Mouse (Mus musculus) neural tube, embryonic 12.5 days (tissue): ENCODE data around the gene Olfr1448. TPM values are rescaled to one million over a fixed set of nuclear protein-coding genes. Genes with fewer than 3 reads are reported as not detected.
"Not testable (repeated sequence)": the region's sequence is repeated elsewhere in the genome, so short reads cannot be mapped to it uniquely, and the experiment has no call there.

Experiments
- ATAC-seq: fragments of 200-750 bp; cut with Nextera tagmentation; 2 replicates; pipeline ENCODE4 v1.8.0; 2017; ENCODE audit warnings: low read depth, mild to moderate bottlenecking, moderate TSS enrichment, moderate library complexity; ENCODE audit not compliant: low FRiP score
- H3K27ac ChIP-seq: fragments of 300-500 bp; sonication (generic); 2 replicates; pipeline ENCODE4 v1.5.1; 2016
- H3K27me3 ChIP-seq: fragments of 300-500 bp; sonication (generic); replicated peaks from 2 replicates; pipeline ENCODE4 v1.6.1; 2016; ENCODE audit warnings: mild to moderate bottlenecking
- H3K36me3 ChIP-seq: fragments of 300-500 bp; sonication (generic); 2 replicates; pipeline ENCODE4 v1.6.1; 2016; ENCODE audit warnings: mild to moderate bottlenecking
- H3K4me1 ChIP-seq: fragments of 300-500 bp; sonication (generic); 2 replicates; pipeline ENCODE4 v1.6.1; 2016
- H3K4me2 ChIP-seq: fragments of 300-500 bp; sonication (generic); replicated peaks from 2 replicates; pipeline ENCODE4 v1.6.1; 2016; ENCODE audit warnings: mild to moderate bottlenecking
- H3K4me3 ChIP-seq: fragments of 300-500 bp; sonication (generic); 2 replicates; pipeline ENCODE4 v1.5.1; 2016
- H3K9ac ChIP-seq: fragments of 300-500 bp; sonication (generic); 2 replicates; pipeline ENCODE4 v1.6.1; 2016; ENCODE audit warnings: mild to moderate bottlenecking
- H3K9me3 ChIP-seq: fragments of 300-500 bp; sonication (generic); 2 replicates; pipeline ENCODE4 v1.6.1; 2016; ENCODE audit warnings: mild to moderate bottlenecking
- WGBS: fragments of 180-500 bp; shearing (Covaris S2); methylation state at CpG from one replicate; pipeline ENCODE4 v1.1.7; 2016; 5-methylcytosine and 5-hydroxymethylcytosine counted together
- polyA plus RNA-seq: library from polyadenylated mRNA; unstranded; fragments of >200 nt; fragmentation: Nextera tagmentation; extraction: Ambion mirVana; gene quantifications from 2 replicates; pipeline ENCODE4 v1.2.1, GENCODE M21; 2016

The Olfr1448 gene
- not detected in 2 replicates for polyA plus RNA-seq

- ATAC-seq, result no peak
- Histone ChIP-seq H3K36me3 (no peaks in the 10 kb centered on the region), H3K27ac (no peak within 1 kb of the TSS), H3K4me3 (no peak within 1 kb of the TSS), H3K4me2 (no peak within 1 kb of the TSS), H3K27me3 (no peaks in the 10 kb centered on the region), H3K9me3 (peaks cover 3% of the 10 kb centered on the region; the same call in 1 of the 2 replicates), H3K9ac (no peak within 1 kb of the TSS), H3K4me1 (no peaks in the 10 kb centered on the region)
- WGBS, result 75% methylated on average over 1 of the region's 1 CpGs
Measured at GRCm38 (mm10) chr19:12924319-12924718, at the start of gene Olfr1448. Gene Olfr1448, minus strand, starts transcription at chr19:12924419.

GRCm38 (mm10) chr19:12970082-12970481 lies 45.9 kb upstream of the Olfr1448 start:
- not testable (repeated sequence) for H3K9ac ChIP-seq, H3K4me1 ChIP-seq, ATAC-seq, H3K27ac ChIP-seq, H3K36me3 ChIP-seq, H3K4me2 ChIP-seq, H3K27me3 ChIP-seq, H3K4me3 ChIP-seq
- H3K9me3 ChIP-seq, result peaks cover 20% of the 10 kb centered on the region; the same call in 1 of the 2 replicates
- WGBS, result 83% methylated on average over 5 of the region's 5 CpGs

GRCm38 (mm10) chr19:12949958-12950357 lies 25.7 kb upstream of the Olfr1448 start, which contains the start of gene Olfr1450:
Gene Olfr1450, plus strand, starts transcription at chr19:12950258.
- no peak for ATAC-seq
- no peaks in the 10 kb centered on the region for H3K27me3 ChIP-seq
- 80% methylated on average over 1 of the region's 1 CpGs for WGBS

GRCm38 (mm10) chr19:12930540-12930939 lies 6.3 kb upstream of the Olfr1448 start, which contains the start of gene Olfr1449:
Gene Olfr1449, plus strand, starts transcription at chr19:12930840.
- Histone ChIP-seq H3K4me2 (no peak within 1 kb of the TSS), H3K27me3 (no peaks in the 10 kb centered on the region), H3K4me1 (no peaks in the 10 kb centered on the region), H3K36me3 (no peaks in the 10 kb centered on the region), H3K9ac (no peak within 1 kb of the TSS), H3K27ac (no peak within 1 kb of the TSS), H3K4me3 (no peak within 1 kb of the TSS), H3K9me3 (peaks cover 12% of the 10 kb centered on the region; the same call in 1 of the 2 replicates)
- no peak for ATAC-seq

More at GRCm38 (mm10) chr19:12949958-12950357, 25.7 kb upstream of the Olfr1448 start, which contains the start of gene Olfr1450:
- no peak within 1 kb of the TSS for H3K9ac ChIP-seq
- H3K9me3 ChIP-seq, result peaks cover 4% of the 10 kb centered on the region
- H3K4me2 ChIP-seq, result no peak within 1 kb of the TSS
- H3K36me3 ChIP-seq, result no peaks in the 10 kb centered on the region
- H3K4me3 ChIP-seq, result no peak within 1 kb of the TSS
- no peak within 1 kb of the TSS for H3K27ac ChIP-seq
- no peaks in the 10 kb centered on the region for H3K4me1 ChIP-seq

- H3K27me3 ChIP-seq, result no peaks in the 10 kb centered on the region
- no peaks in the 10 kb centered on the region for H3K4me1 ChIP-seq
- H3K9ac ChIP-seq, result no peak within 1 kb of the TSS
- H3K4me2 ChIP-seq, result no peak within 1 kb of the TSS
- H3K27ac ChIP-seq, result no peak within 1 kb of the TSS
- no peak for ATAC-seq
- H3K9me3 ChIP-seq, result 0 out of 2 replicates have a peak, but pooled peaks cover 6% of the 10 kb centered on the region
- 95% methylated on average over 1 of the region's 1 CpGs for WGBS
- no peak within 1 kb of the TSS for H3K4me3 ChIP-seq
- H3K36me3 ChIP-seq, result no peaks in the 10 kb centered on the region
Measured at GRCm38 (mm10) chr19:12903643-12904042, 20.6 kb downstream of the Olfr1448 start, which contains the start of gene Olfr1447. Gene Olfr1447, minus strand, starts transcription at chr19:12903743.

- no peaks in the 10 kb centered on the region for H3K4me1 ChIP-seq
- no peak within 1 kb of the TSS for H3K27ac ChIP-seq
- H3K36me3 ChIP-seq, result no peaks in the 10 kb centered on the region
- H3K4me2 ChIP-seq, result no peak within 1 kb of the TSS
- no peak for ATAC-seq
- no peaks in the 10 kb centered on the region; the same call in 1 of the 2 replicates for H3K9me3 ChIP-seq
- WGBS, result 69% methylated on average over 1 of the region's 1 CpGs
- H3K9ac ChIP-seq, result no peak within 1 kb of the TSS
- H3K27me3 ChIP-seq, result no peaks in the 10 kb centered on the region
- H3K4me3 ChIP-seq, result no peak within 1 kb of the TSS
Measured at GRCm38 (mm10) chr19:12893424-12893823, 30.8 kb downstream of the Olfr1448 start, which contains the start of gene Olfr1446. Gene Olfr1446, minus strand, starts transcription at chr19:12893524.

- H3K9me3 ChIP-seq, result no peaks in the 10 kb centered on the region
- no peaks in the 10 kb centered on the region for H3K36me3 ChIP-seq
- H3K4me3 ChIP-seq, result no peak within 1 kb of the TSS
- WGBS, result 91% methylated on average over 2 of the region's 2 CpGs
- no peaks in the 10 kb centered on the region for H3K4me1 ChIP-seq
- H3K27ac ChIP-seq, result no peak within 1 kb of the TSS
- ATAC-seq, result no peak
- H3K9ac ChIP-seq, result no peak within 1 kb of the TSS
- no peaks in the 10 kb centered on the region for H3K27me3 ChIP-seq
- no peak within 1 kb of the TSS for H3K4me2 ChIP-seq
Measured at GRCm38 (mm10) chr19:12883555-12883954, 40.7 kb downstream of the Olfr1448 start, which contains the start of gene Olfr1445. Gene Olfr1445, plus strand, starts transcription at chr19:12883855.

Other genes starting within 250 kb of the Olfr1448 start
- gene Olfr1443, start 246.3 kb downstream of the Olfr1448 start, polyA plus RNA-seq, result not detected in 2 replicates
- gene Keg1, start 228.6 kb downstream of the Olfr1448 start, polyA plus RNA-seq, result not detected in 2 replicates
- 1.5 and 1.6 TPM in 2 replicates for gene Cntf, start 158.8 kb downstream of the Olfr1448 start, polyA plus RNA-seq
- gene Zfp91, start 128.3 kb downstream of the Olfr1448 start, polyA plus RNA-seq, result 19.3 and 19.9 TPM in 2 replicates
- gene Lpxn, start 128.2 kb downstream of the Olfr1448 start, polyA plus RNA-seq, result 1.3 and 1.4 TPM in 2 replicates
- gene Gm5244, start 77.7 kb downstream of the Olfr1448 start, polyA plus RNA-seq, result not detected in 2 replicates
- gene Olfr1444, start 67.1 kb downstream of the Olfr1448 start, polyA plus RNA-seq, result not detected in 2 replicates
- gene Olfr1445, start 40.6 kb downstream of the Olfr1448 start, polyA plus RNA-seq, result not detected in 2 replicates
- gene Olfr1446, start 30.9 kb downstream of the Olfr1448 start, polyA plus RNA-seq, result not detected in 2 replicates
- not detected in 2 replicates for gene Olfr1447, start 20.7 kb downstream of the Olfr1448 start, polyA plus RNA-seq
- not detected in 2 replicates for gene Olfr1449, start 6.4 kb upstream of the Olfr1448 start, polyA plus RNA-seq
- not detected in 2 replicates for gene Olfr1450, start 25.8 kb upstream of the Olfr1448 start, polyA plus RNA-seq
- not detected in 2 replicates for gene Olfr1451, start 70.6 kb upstream of the Olfr1448 start, polyA plus RNA-seq
- not detected in 2 replicates for gene Olfr1453, start 103.9 kb upstream of the Olfr1448 start, polyA plus RNA-seq
- not detected in 2 replicates for gene Olfr1454, start 136.2 kb upstream of the Olfr1448 start, polyA plus RNA-seq
- not detected in 2 replicates for gene Olfr1457, start 173.5 kb upstream of the Olfr1448 start, polyA plus RNA-seq
- gene Olfr1458, start 182.4 kb upstream of the Olfr1448 start, polyA plus RNA-seq, result not detected in 2 replicates
- gene Olfr1459, start 225.1 kb upstream of the Olfr1448 start, polyA plus RNA-seq, result not detected in 2 replicates
- gene Olfr1461, start 238.6 kb upstream of the Olfr1448 start, polyA plus RNA-seq, result not detected in 2 replicates